Mouse (Mus musculus) stomach, postnatal 0 days (tissue): Measurements from ENCODE around the gene Brdt. TPM values are rescaled to one million over a fixed set of nuclear protein-coding genes. Genes with fewer than 3 reads are reported as not detected.
A peak's percentile ranks its signal among the peaks of the same experiment; 100 is the strongest.
"Not testable (repeated sequence)": the region's sequence is repeated elsewhere in the genome, so short reads cannot be mapped to it uniquely, and the experiment has no call there.

ENCODE experiments used
- ATAC-seq: fragments of 200-750 bp; cut with Nextera tagmentation; 2 replicates; pipeline ENCODE4 v1.8.0; 2017; ENCODE audit not compliant: low FRiP score, low TSS enrichment
- DNase-seq: peaks from one replicate; pipeline ENCODE4 v3.0.0-alpha.2; 2016; ENCODE audit warnings: low spot score
- H3K27ac ChIP-seq: fragments of 300-500 bp; sonication (generic); replicated peaks from 2 replicates; pipeline ENCODE4 v1.5.1; 2014; ENCODE audit warnings: mild to moderate bottlenecking, control low read depth
- H3K27me3 ChIP-seq: fragments of 300-500 bp; sonication (generic); 2 replicates; pipeline ENCODE4 v1.6.1; 2014; ENCODE audit warnings: low read length; ENCODE audit not compliant: control insufficient read depth, insufficient read depth
- H3K36me3 ChIP-seq: fragments of 300-500 bp; sonication (generic); 2 replicates; pipeline ENCODE4 v1.6.1; 2014; ENCODE audit warnings: low read length, mixed read lengths; ENCODE audit not compliant: control insufficient read depth, insufficient read depth
- H3K4me1 ChIP-seq: fragments of 300-500 bp; sonication (generic); replicated peaks from 2 replicates; pipeline ENCODE4 v1.6.1; 2014; ENCODE audit warnings: antibody characterized with exemption; ENCODE audit not compliant: control insufficient read depth, insufficient read depth
- H3K4me2 ChIP-seq: fragments of 300-500 bp; sonication (generic); replicated peaks from 2 replicates; pipeline ENCODE4 v1.6.1; 2014; ENCODE audit warnings: low read depth, mild to moderate bottlenecking, control low read depth, moderate library complexity
- H3K4me3 ChIP-seq: fragments of 300-500 bp; sonication (generic); 2 replicates; pipeline ENCODE4 v1.5.1; 2014; ENCODE audit warnings: low read depth, low read length, control low read depth
- H3K9ac ChIP-seq: fragments of 300-500 bp; sonication (generic); 2 replicates; pipeline ENCODE4 v1.6.1; 2014; ENCODE audit warnings: mild to moderate bottlenecking, low read length, control low read depth, mixed read lengths
- H3K9me3 ChIP-seq: fragments of 300-500 bp; sonication (generic); 2 replicates; pipeline ENCODE4 v1.6.1; 2016; ENCODE audit warnings: low read length; ENCODE audit not compliant: control insufficient read depth
- CTCF ChIP-seq: IDR thresholded peaks from 2 replicates; pipeline ENCODE4 v1.5.1; 2016; ENCODE audit warnings: antibody characterized with exemption, low read depth, mild to moderate bottlenecking, moderate library complexity
- EP300 ChIP-seq: optimal IDR thresholded peaks from 2 replicates; pipeline ENCODE3; 2016; ENCODE audit warnings: antibody characterized with exemption
- WGBS: fragments of 180-500 bp; shearing (Covaris S2); extraction: QIAGEN DNeasy Blood & Tissue Kit; methylation state at CpG from one replicate; pipeline ENCODE4 v1.1.7; 2014; 5-methylcytosine and 5-hydroxymethylcytosine counted together
- polyA plus RNA-seq: library from polyadenylated mRNA; unstranded; fragments of >200 nt; fragmentation: Nextera tagmentation; extraction: Ambion mirVana; gene quantifications from 2 replicates; pipeline ENCODE4 v1.2.1, GENCODE M21; 2015

The Brdt gene
- polyA plus RNA-seq, 1 experiment from 2014 or later, result 1.1 TPM

GRCm38 (mm10) chr5:107371335-107371734 is 40.4 kb downstream of the Brdt start:
- no peak for ATAC-seq
- Histone ChIP-seq H3K36me3 (no peaks in the 10 kb centered on the region; the same call in 1 of the 2 replicates), H3K4me1 (no peaks in the 10 kb centered on the region), H3K27me3 (no peaks in the 10 kb centered on the region), H3K9ac (no peak overlapping the region), H3K4me2 (no peak overlapping the region), H3K4me3 (no peak overlapping the region), H3K27ac (no peak overlapping the region), H3K9me3 (no peaks in the 10 kb centered on the region)
- WGBS, result 89% methylated on average over 5 of the region's 5 CpGs
- no peak for DNase-seq
- TF ChIP-seq CTCF (no peak), EP300 (no peak)

GRCm38 (mm10) chr5:107373256-107373655 is 42.3 kb downstream of the Brdt start:
- no peak for TF ChIP-seq EP300
- TF ChIP-seq CTCF, result no peak
- Histone ChIP-seq H3K9me3 (no peaks in the 10 kb centered on the region), H3K36me3 (no peaks in the 10 kb centered on the region; the same call in 1 of the 2 replicates), H3K4me2 (no peak overlapping the region), H3K4me3 (no peak overlapping the region), H3K27me3 (no peaks in the 10 kb centered on the region), H3K27ac (no peak overlapping the region), H3K9ac (no peak overlapping the region), H3K4me1 (no peaks in the 10 kb centered on the region)
- WGBS, result 72% methylated on average over 4 of the region's 4 CpGs
- no peak for DNase-seq
- ATAC-seq, result no peak

- not testable (repeated sequence) for H3K27me3 ChIP-seq, H3K4me3 ChIP-seq, ATAC-seq, H3K9me3 ChIP-seq, H3K9ac ChIP-seq, H3K4me1 ChIP-seq, DNase-seq, H3K36me3 ChIP-seq, H3K4me2 ChIP-seq, H3K27ac ChIP-seq
- TF ChIP-seq CTCF, result peak; percentile 30
Observed at GRCm38 (mm10) chr5:107386448-107386847, 55.5 kb downstream of the Brdt start.

- H3K36me3 ChIP-seq, result no peaks in the 10 kb centered on the region
- ATAC-seq (no peak), DNase-seq (no peak)
- H3K4me1 ChIP-seq, result no peaks in the 10 kb centered on the region
- no peak overlapping the region for H3K9ac ChIP-seq
- H3K27me3 ChIP-seq, result no peaks in the 10 kb centered on the region
- no peak overlapping the region for H3K4me3 ChIP-seq
- H3K27ac ChIP-seq, result no peak overlapping the region
- H3K4me2 ChIP-seq, result no peak overlapping the region
- TF ChIP-seq EP300 (no peak), CTCF (no peak)
- H3K9me3 ChIP-seq, result no peaks in the 10 kb centered on the region
- WGBS, result 91% methylated on average over 1 of the region's 1 CpGs
Observed at GRCm38 (mm10) chr5:107387788-107388187, 56.8 kb downstream of the Brdt start.

- no peak for DNase-seq
- H3K36me3 ChIP-seq, result no peaks in the 10 kb centered on the region
- ATAC-seq, result no peak
- 84% methylated on average over 2 of the region's 2 CpGs for WGBS
- H3K4me3 ChIP-seq, result no peak overlapping the region
- no peak overlapping the region for H3K4me2 ChIP-seq
- H3K27me3 ChIP-seq, result no peaks in the 10 kb centered on the region
- H3K9ac ChIP-seq, result no peak overlapping the region
- no peak overlapping the region for H3K27ac ChIP-seq
- TF ChIP-seq CTCF (no peak), EP300 (no peak)
- H3K4me1 ChIP-seq, result no peaks in the 10 kb centered on the region
- H3K9me3 ChIP-seq, result no peaks in the 10 kb centered on the region
Observed at GRCm38 (mm10) chr5:107389373-107389772, 58.4 kb downstream of the Brdt start.

- no peak overlapping the region for H3K4me2 ChIP-seq
- H3K27me3 ChIP-seq, result no peaks in the 10 kb centered on the region
- 76% methylated on average over 2 of the region's 2 CpGs for WGBS
- no peaks in the 10 kb centered on the region for H3K4me1 ChIP-seq
- no peaks in the 10 kb centered on the region for H3K9me3 ChIP-seq
- no peaks in the 10 kb centered on the region for H3K36me3 ChIP-seq
- ATAC-seq (no peak), DNase-seq (no peak)
- TF ChIP-seq CTCF, result no peak
- TF ChIP-seq EP300, result no peak
- H3K9ac ChIP-seq, result no peak overlapping the region
- no peak overlapping the region for H3K4me3 ChIP-seq
- H3K27ac ChIP-seq, result no peak overlapping the region
Observed at GRCm38 (mm10) chr5:107394437-107394836, 63.5 kb downstream of the Brdt start.

GRCm38 (mm10) chr5:107402436-107402835 is 71.5 kb downstream of the Brdt start, which contains the start of gene Ephx4:
Gene Ephx4, plus strand, starts transcription at chr5:107402736.
- DNase-seq (no peak), ATAC-seq (no peak)
- Histone ChIP-seq H3K27me3 (no peaks in the 10 kb centered on the region; the same call in 1 of the 2 replicates), H3K4me2 (peak within 1 kb of the TSS; percentile 76), H3K9me3 (no peaks in the 10 kb centered on the region), H3K9ac (peak within 1 kb of the TSS; percentile 70), H3K4me3 (peak within 1 kb of the TSS; percentile 48), H3K27ac (peak within 1 kb of the TSS; percentile 56; the same call in 1 of the 2 replicates), H3K4me1 (no peaks in the 10 kb centered on the region), H3K36me3 (no peaks in the 10 kb centered on the region)
- WGBS, result 31% methylated on average over 5 of the region's 5 CpGs
- TF ChIP-seq EP300, result no peak
- TF ChIP-seq CTCF, result no peak
